Mouse (Mus musculus): ENCODE data around the gene Cdh4.

DNA sequence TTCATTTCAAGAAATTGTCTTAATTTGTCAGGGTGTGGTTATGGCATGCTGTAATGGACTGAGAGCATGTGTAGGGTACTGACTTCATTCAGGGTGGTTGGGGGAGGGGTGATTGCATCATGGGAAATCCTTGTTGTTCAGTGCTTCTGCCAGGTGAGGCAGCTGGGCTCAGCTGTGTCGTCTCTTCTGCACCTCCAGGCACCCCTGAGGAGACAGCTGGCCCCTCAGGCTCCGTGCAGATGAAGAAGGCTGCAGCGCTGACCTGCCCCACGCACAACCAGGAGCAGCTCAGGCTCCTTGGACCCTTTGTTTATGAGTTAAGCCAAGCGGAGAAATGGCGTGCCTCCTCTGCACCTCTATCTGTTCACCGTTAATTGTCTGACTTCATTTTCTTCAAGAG is 77.7 kb downstream of the Cdh4 start:
- TF ChIP-seq POLR2A (IDR thresholded peaks at IDR 0.05; ENCODE audit: insufficient read length, low read depth): no peak
- TF ChIP-seq E2F4 (IDR thresholded peaks at IDR 0.05; ENCODE audit: insufficient read depth): no peak
- no peak for TF ChIP-seq MYOG (IDR thresholded peaks at IDR 0.05; ENCODE audit: control insufficient read depth in 1 of 3, insufficient read depth in 1 of 3, insufficient read length in 2 of 3, low read depth in 2 of 3)
- TF ChIP-seq MYOD1 (IDR thresholded peaks at IDR 0.05; ENCODE audit: control insufficient read depth in 1 of 3, insufficient read length in 2 of 3, low read depth in 2 of 3): no peak
- TF ChIP-seq USF1 (IDR thresholded peaks at IDR 0.05; ENCODE audit: low read depth): no peak
- no peak for TF ChIP-seq MAX (IDR thresholded peaks at IDR 0.05; ENCODE audit: low read depth)
- no peak for TF ChIP-seq CEBPB (IDR thresholded peaks at IDR 0.05; ENCODE audit: insufficient read depth, poor library complexity, severe bottlenecking)
- no peak for TF ChIP-seq POLR2AphosphoS2 (IDR thresholded peaks at IDR 0.05; ENCODE audit: insufficient read length, low read depth)
- no peak for TF ChIP-seq TCF3 (IDR thresholded peaks at IDR 0.05; ENCODE audit: insufficient read length, low read depth)
- TF ChIP-seq TCF12 (IDR thresholded peaks at IDR 0.05; ENCODE audit: insufficient read depth, poor library complexity, severe bottlenecking): no peak
- TF ChIP-seq REST (IDR thresholded peaks at IDR 0.05; ENCODE audit: insufficient read depth, insufficient read length): no peak
- no peak for TF ChIP-seq SRF (IDR thresholded peaks at IDR 0.05; ENCODE audit: control insufficient read depth, insufficient read length, low read depth)

Measured in myocyte (in vitro differentiated cells).